Mouse (Mus musculus): Measurements from ENCODE around the gene Fdps. TPM values are rescaled to one million over a fixed set of nuclear protein-coding genes. Genes with fewer than 3 reads are reported as not detected.

The Fdps gene
- 187 and 221 TPM in 2 replicates for polyA plus RNA-seq (2012; rRNA removed)

- peak; percentile 90 for DNase-seq (ENCODE audit: low read depth)
Measured at GRCm38 (mm10) chr3:89101812-89102494, at the start of gene Fdps. Fdps (minus strand) TSS chr3:89101959.

GRCm38 (mm10) chr3:89148567-89148966 lies 46.8 kb upstream of the Fdps start:
- no peak for DNase-seq (ENCODE audit: low read depth)

DNA sequence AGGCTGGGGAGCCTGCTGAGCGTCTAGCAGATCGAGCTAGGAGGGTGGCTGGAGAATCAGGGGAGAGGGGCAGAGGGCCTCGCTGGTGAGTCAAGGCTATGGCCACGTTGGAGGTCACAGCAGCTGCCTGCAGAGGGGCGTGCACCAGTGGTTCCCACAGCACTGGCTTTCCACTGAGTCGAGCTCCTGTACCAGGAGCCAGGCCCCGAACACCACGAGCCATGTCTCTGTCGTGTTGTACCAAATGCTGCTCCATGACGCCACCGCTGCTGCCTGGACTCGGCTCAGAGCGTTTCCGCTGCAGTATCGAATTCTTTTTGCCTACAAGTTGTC lies 46.2 kb upstream of the Fdps start:
- DNase-seq (ENCODE audit: low read depth), result no peak

DNA sequence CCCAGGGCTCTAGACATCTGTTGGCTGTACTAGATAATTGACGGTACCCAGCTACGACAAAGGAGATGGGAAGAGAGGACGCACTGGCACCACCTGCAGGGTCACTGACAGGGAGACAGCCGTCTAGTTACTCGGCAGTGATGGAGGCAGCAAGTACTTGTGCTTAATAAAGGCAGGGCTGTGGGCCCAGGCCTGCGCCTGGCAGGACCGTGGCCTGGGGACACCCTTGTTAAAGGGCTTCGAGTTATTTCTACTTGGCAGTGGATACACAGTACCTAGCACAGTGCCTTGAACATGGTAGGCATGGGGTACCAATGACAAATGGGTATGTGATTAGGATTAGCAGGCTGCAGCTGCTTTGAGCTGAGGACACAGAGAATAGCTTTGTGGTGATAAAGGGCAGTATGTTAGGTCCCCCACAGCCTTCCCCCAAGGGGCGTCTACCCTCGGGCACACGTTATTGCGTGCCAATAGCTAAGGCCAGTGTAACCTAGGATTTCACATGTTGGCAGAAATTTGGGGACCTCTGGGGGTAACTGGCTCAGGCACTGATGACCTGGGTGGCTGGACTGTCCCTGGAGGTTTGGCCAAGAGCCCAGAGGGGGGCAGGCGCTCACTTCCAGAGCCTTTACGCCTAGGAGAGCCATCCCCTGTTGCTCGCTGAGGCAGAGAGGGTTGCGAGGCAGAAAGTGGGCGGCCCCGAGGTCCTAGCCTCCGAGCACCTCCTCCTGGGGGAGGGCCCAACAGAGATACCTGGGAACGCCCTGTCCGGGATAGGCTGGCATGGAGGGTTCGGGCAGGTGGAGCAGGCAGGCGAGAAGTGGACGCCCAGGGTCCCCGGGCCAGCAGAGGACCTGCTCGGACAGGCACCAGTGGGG lies 45.6 kb upstream of the Fdps start:
- no peak for DNase-seq (ENCODE audit: low read depth)

DNA sequence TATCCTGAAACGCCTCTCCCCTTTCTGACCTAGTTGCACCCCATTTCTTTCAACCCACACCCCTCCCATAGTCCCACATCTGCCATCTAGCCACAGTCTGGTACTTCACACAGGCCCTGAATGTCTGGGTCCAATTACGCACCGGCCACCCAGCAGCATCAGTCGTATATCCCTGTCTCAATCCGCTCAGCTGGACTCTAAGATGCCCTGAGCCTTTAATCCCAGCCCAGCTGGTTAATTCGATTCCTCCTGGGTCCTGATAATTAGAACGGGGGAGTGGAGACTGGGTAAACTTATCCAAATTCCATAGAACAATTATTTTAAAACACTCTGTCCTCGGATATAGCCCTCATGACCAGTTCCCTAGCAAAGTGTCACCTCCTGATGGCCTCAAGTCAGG lies 43.8 kb upstream of the Fdps start:
- DNase-seq (ENCODE audit: low read depth), result no peak

DNA sequence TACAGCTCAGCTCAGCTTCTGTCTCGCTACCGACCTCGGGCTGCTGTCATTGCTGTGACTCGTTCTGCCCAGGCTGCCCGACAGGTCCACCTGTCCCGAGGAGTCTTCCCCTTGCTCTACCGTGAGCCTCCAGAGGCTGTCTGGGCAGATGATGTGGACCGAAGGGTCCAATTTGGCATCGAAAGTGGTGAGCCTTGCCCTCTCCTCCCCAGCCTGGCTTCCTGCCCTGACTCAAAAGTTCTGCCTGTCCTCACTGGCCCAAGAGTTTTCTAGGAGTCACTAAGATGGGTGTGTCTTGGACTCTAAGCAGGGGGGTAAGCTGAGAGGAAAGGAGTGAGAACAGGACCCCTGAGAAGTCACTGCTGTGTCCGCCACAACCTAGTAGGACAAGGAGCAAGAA lies 43.1 kb upstream of the Fdps start:
- DNase-seq (ENCODE audit: low read depth), result no peak

- no peak for DNase-seq (ENCODE audit: low read depth)
Measured at GRCm38 (mm10) chr3:89136365-89136764, 34.6 kb upstream of the Fdps start.

DNA sequence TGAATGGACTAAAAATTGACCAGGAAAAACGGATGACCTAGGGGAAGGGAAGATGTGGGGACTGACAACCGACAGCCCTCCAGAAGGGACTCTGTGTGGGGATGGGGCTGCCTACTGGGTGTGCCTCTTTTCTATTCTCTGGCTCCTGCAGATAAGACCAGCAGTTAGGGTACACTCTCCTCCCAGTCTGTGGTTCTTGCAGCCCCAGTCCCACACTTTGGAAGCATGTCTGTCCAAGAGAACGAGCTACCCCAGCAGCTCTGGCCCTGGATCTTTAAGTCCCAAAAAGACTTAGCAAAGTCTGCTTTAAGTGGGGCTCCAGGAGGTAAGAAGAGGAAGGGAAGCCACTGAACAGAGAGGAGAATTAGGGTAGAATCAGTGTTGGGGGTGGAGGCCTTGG lies 34.2 kb upstream of the Fdps start, which contains the start of gene Pklr:
TSS of gene Pklr (plus strand) at position 185 of the 400 bp plus-strand sequence.
- DNase-seq (ENCODE audit: low read depth), result no peak

DNA sequence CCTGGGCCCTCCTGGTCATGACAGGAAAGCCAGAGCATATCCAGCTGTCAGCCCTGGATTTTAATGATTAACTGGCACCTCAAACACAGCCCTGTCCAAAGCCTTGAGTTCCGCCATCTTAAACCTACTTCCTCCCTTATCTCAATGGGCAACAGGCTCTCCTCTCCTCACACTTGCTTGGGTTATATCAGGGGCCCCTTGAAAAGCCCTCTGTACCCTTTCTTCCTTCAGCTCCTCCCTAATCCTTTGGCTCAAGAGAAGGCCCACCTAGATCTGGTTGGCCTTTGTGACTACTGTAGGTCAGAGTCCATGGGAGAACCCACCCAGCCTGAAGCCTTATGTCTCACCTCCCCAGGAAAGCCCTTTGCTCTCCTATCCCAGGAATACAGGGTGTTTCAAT lies 32.0 kb upstream of the Fdps start:
- no peak for DNase-seq (ENCODE audit: low read depth)

- DNase-seq (ENCODE audit: low read depth), result no peak
Measured at GRCm38 (mm10) chr3:89133063-89133450, 31.3 kb upstream of the Fdps start.

DNA sequence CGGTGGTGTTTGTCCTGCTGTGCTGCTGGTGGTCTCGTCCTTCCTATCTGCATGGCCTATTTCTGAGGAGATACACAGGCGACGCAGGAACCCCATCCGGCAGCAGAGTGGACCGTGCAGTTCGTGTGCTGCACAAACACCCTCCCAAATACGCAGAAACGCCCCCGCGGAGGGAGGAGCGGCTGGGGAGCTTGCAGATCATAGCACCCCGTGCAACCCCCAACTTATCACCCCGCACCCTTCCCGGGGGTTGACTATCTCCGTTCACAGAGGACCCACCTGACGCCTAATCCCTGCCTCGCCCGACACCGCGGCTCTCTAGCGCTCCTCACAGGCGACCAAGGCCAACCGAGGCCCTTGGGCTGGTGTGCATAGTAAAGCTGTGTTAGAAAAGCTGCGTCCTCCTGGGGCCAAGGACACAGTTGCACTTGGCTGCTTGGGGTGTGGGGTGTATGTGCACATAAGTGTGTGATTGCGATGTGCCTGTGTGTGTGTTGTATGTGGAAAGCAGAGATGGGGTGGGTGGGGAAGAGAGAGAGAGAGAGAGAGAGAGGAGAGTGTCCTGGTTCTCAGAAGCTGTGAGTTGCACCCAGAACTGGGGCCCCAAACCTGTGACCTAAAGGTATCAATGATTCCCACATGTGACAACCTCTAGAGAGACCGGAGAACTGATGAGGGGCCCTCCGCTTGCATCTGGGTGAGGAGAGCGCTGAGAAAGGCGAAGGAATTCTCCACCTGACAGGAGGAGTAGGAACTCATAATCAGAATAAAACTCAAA lies 30.7 kb upstream of the Fdps start:
- no peak for DNase-seq (ENCODE audit: low read depth)

DNA sequence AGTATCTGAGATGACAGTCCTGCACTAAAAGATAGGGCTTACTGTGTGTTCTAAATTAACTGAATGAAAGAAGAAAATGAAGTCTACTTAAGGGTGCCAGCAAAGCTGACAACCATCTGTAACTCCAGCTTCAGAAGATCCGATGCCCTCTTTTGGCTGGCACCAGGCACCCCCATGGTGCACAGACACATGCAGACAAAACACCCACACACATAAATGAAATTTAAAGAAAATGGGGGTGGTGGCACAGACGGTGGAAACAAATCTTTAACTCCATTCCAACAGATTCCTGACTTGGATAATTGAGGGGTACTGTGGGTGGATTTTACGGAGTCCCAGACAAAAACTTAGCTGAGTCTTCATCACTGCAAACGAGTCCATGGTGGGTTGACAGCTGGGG lies 30.1 kb upstream of the Fdps start:
- DNase-seq (ENCODE audit: low read depth), result no peak

DNA sequence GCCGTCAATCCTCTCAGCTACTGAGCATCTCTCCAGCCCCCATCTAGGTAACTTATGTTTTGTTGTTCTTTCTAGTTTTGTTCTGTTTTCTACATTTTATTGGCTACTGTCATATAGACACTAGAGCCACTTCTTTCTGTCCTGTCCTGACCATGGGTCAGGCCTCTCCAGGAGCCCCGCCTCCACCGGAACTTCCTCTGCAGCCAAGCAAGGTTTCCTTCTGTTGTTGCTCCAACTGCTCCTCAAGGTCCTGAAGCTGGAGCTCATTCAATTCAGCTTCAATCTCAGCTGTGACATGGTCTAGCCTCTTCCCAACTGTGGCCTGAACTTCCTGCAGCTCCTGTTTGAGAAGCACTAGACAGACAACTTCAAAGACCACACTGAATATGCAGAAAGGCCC lies 28.1 kb upstream of the Fdps start:
- no peak for DNase-seq (ENCODE audit: low read depth)

DNA sequence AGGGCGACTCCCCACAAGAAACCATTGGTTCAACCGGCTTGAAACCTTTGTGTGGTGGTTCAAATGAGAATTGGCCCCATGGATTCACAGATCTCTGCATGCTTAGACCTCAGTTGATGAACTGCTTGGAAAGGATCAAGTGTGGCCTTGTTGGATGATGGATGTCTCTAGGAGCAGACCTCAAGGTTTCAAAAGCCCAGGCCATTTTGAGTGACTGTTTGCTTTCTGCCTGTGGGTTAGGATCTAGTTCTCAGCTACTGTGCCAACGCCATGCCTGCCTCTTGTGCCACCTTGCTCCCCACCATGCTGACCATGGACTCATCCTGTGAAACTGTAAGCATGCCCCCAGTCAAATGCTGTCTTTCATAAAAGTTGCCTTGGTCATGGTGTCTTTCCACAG lies 24.2 kb upstream of the Fdps start:
- DNase-seq (ENCODE audit: low read depth), result no peak

DNA sequence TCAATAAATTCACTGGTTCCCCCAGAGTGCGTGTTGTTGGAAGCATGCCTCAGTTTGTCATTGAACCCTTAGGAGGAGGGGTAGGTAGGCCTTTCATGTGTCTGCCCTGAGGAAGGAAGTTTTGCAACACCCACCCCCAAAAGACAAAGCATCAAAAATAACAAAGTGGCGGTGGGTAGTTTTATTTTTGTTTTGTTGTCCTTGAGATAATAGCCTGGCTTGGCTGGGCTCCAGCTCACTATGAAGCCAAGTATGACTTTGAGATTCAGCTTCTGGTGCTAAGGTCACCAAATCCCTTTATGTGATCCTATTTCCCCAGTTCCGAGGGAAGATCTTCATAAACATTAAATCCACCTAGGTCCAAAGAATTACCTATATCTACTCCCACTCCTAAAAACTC lies 22.5 kb upstream of the Fdps start:
- DNase-seq (ENCODE audit: low read depth), result no peak

- DNase-seq (ENCODE audit: low read depth), result no peak
Measured at GRCm38 (mm10) chr3:89123313-89123712, 21.6 kb upstream of the Fdps start.

- no peak for DNase-seq (ENCODE audit: low read depth)
Measured at GRCm38 (mm10) chr3:89115522-89115921, 13.8 kb upstream of the Fdps start.

DNA sequence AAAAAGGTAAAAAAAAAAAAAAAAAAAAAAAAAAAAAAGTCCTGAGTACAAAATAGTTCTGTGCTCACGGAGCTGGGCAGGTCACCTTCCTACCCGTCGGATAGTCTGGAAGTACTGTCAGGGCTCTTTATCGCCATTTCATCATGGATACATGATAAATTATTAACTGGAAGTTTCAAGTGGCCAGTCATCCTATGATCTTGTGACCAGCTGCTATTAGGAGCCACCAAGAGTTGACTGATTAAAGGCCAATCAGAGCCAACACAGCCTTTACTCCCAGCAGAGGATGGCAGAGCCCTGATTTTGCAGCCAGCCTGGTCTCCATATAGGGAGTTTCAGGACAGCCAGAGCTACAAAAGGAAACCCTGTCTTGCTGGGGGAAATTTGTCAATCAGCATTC lies 11.3 kb upstream of the Fdps start:
- DNase-seq (ENCODE audit: low read depth), result no peak

- no peak for DNase-seq (ENCODE audit: low read depth)
Measured at GRCm38 (mm10) chr3:89108146-89108545, 6.4 kb upstream of the Fdps start.

- DNase-seq (ENCODE audit: low read depth), result no peak
Measured at GRCm38 (mm10) chr3:89107545-89107944, 5.8 kb upstream of the Fdps start.

DNA sequence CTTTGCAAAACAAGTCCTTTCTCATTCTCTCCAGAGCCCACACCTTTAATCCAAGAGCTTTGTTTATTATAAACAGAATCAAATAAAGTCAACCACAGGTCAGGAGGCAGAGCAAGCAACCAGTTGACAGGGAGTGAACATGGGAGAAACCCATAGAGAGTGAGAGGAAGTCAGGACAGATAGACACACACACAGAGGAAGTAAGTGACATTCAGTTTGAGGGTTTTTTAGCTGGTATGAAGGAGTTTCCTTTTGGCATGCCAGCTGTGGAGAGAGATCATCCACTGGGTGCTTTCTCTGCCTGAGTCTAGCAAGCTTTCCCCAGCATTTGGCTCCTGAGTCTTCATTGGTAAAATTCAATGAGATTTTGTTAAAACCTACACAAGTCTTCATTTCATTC lies 5.1 kb upstream of the Fdps start:
- DNase-seq (ENCODE audit: low read depth), result no peak

GRCm38 (mm10) chr3:89103291-89103595 lies 1.5 kb upstream of the Fdps start:
- no peak for DNase-seq (ENCODE audit: low read depth)

All from gonadal fat pad, adult 2 months (tissue).